Mouse (Mus musculus) thymus, adult 2 months (tissue): ENCODE measurements at regions not wholly inside any gene's neighbourhood (a gene's known extent, or its start where the extent isn't known, plus 50 kb on each side); places are given as distances from the start of the nearest gene placed in this dataset.

Experiments used
- DNase-seq: peaks from one replicate; pipeline ENCODE4 v3.0.0; 2021
- H3K27ac ChIP-seq: fragments of 200-500 bp; 2 replicates; pipeline ENCODE4 v1.5.1; 2012; ENCODE audit warnings: low read length, control low read depth; ENCODE audit not compliant: control insufficient read depth, insufficient read depth
- H3K27me3 ChIP-seq: fragments of 200-500 bp; 2 replicates; pipeline ENCODE4 v1.6.1; 2012; ENCODE audit warnings: mild to moderate bottlenecking, low read length, moderate library complexity, mixed read lengths; ENCODE audit not compliant: control insufficient read depth, insufficient read depth
- H3K36me3 ChIP-seq: fragments of 200-500 bp; 2 replicates; pipeline ENCODE4 v1.6.1; 2012; ENCODE audit warnings: mild to moderate bottlenecking, low read length, moderate library complexity; ENCODE audit not compliant: control insufficient read depth, insufficient read depth
- H3K4me1 ChIP-seq: fragments of 200-500 bp; replicated peaks from 2 replicates; pipeline ENCODE4 v1.6.1; 2012; ENCODE audit warnings: low read length; ENCODE audit not compliant: control insufficient read depth, insufficient read depth
- H3K4me3 ChIP-seq: fragments of 200-500 bp; 2 replicates; pipeline ENCODE4 v1.5.1; 2012; ENCODE audit warnings: mild to moderate bottlenecking, low read length, control low read depth, moderate library complexity; ENCODE audit not compliant: control insufficient read depth, insufficient read depth
- CTCF ChIP-seq: fragments of 200-500 bp; IDR thresholded peaks from 2 replicates; pipeline ENCODE4 v1.5.1; 2012; ENCODE audit warnings: mild to moderate bottlenecking, control low read depth, low read length, moderate library complexity, borderline replicate concordance; ENCODE audit not compliant: control insufficient read depth, poor library complexity, insufficient read depth; ENCODE audit errors: extremely low read depth
- POLR2A ChIP-seq: fragments of 200-500 bp; IDR thresholded peaks from 2 replicates; pipeline ENCODE4 v1.6.1; 2012; ENCODE audit warnings: mild to moderate bottlenecking, low read length, control low read depth, moderate library complexity; ENCODE audit not compliant: control insufficient read depth, poor library complexity, insufficient read depth; ENCODE audit errors: extremely low read depth
- WGBS: fragments of 180-500 bp; shearing (Covaris S2); methylation state at CpG from one replicate; pipeline ENCODE4 v1.1.7; 2018; 5-methylcytosine and 5-hydroxymethylcytosine counted together

- Histone ChIP-seq H3K27me3 (no peaks in the 10 kb centered on the region), H3K4me3 (no peak overlapping the region), H3K27ac (no peak overlapping the region), H3K4me1 (peaks cover 36% of the 10 kb centered on the region), H3K36me3 (no peaks in the 10 kb centered on the region)
- no peak for TF ChIP-seq CTCF
- no peak for TF ChIP-seq POLR2A
- no peak for DNase-seq
- 96% methylated on average over 5 of the region's 5 CpGs for WGBS
Observed at GRCm38 (mm10) chr16:95837723-95838477, 136.0 kb downstream of the Ets2 start.

GRCm38 (mm10) chr16:95835941-95836340 is 134.1 kb downstream of the Ets2 start:
- 100% methylated on average over 1 of the region's 1 CpGs for WGBS
- no peak for DNase-seq
- Histone ChIP-seq H3K4me1 (peaks cover 53% of the 10 kb centered on the region), H3K27ac (no peak overlapping the region), H3K27me3 (no peaks in the 10 kb centered on the region), H3K36me3 (no peaks in the 10 kb centered on the region), H3K4me3 (no peak overlapping the region)
- TF ChIP-seq POLR2A (no peak), CTCF (no peak)

GRCm38 (mm10) chr16:95834556-95835288 is 132.8 kb downstream of the Ets2 start:
- H3K27ac ChIP-seq: no peak overlapping the region
- TF ChIP-seq CTCF (no peak), POLR2A (no peak)
- no peak overlapping the region for H3K4me3 ChIP-seq
- no peak for DNase-seq
- H3K4me1 ChIP-seq: peaks cover 58% of the 10 kb centered on the region
- 92% methylated on average over 11 of the region's 11 CpGs for WGBS
- no peaks in the 10 kb centered on the region for H3K27me3 ChIP-seq
- no peaks in the 10 kb centered on the region for H3K36me3 ChIP-seq

GRCm38 (mm10) chr16:95833455-95833854 is 131.6 kb downstream of the Ets2 start:
- Histone ChIP-seq H3K36me3 (no peaks in the 10 kb centered on the region), H3K27me3 (no peaks in the 10 kb centered on the region), H3K4me1 (peaks cover 52% of the 10 kb centered on the region), H3K27ac (no peak overlapping the region), H3K4me3 (no peak overlapping the region)
- TF ChIP-seq POLR2A: no peak
- TF ChIP-seq CTCF: no peak
- no peak for DNase-seq
- 31% methylated on average over 10 of the region's 10 CpGs for WGBS

GRCm38 (mm10) chr16:95832346-95832739 is 130.5 kb downstream of the Ets2 start:
- WGBS: 90% methylated on average over 9 of the region's 9 CpGs
- peaks cover 55% of the 10 kb centered on the region for H3K4me1 ChIP-seq
- no peak for DNase-seq
- no peaks in the 10 kb centered on the region for H3K27me3 ChIP-seq
- TF ChIP-seq CTCF: no peak
- TF ChIP-seq POLR2A: no peak
- H3K27ac ChIP-seq: no peak overlapping the region
- no peaks in the 10 kb centered on the region for H3K36me3 ChIP-seq
- no peak overlapping the region for H3K4me3 ChIP-seq

GRCm38 (mm10) chr16:95831566-95832345 is 129.9 kb downstream of the Ets2 start:
- 63% methylated on average over 11 of the region's 11 CpGs for WGBS
- no peak for DNase-seq
- Histone ChIP-seq H3K4me1 (peaks cover 58% of the 10 kb centered on the region), H3K27ac (peak overlapping the region; percentile 17; the same call in 1 of the 2 replicates), H3K4me3 (no peak overlapping the region), H3K36me3 (no peaks in the 10 kb centered on the region), H3K27me3 (no peaks in the 10 kb centered on the region)
- no peak for TF ChIP-seq CTCF
- no peak for TF ChIP-seq POLR2A
